Mouse (Mus musculus) limb, embryonic 15.5 days (tissue): ENCODE results near the gene Abcd1. TPM values are rescaled to one million over a fixed set of nuclear protein-coding genes. Genes with fewer than 3 reads are reported as not detected.
"Not testable (repeated sequence)": the region's sequence is repeated elsewhere in the genome, so short reads cannot be mapped to it uniquely, and the experiment has no call there.

Experiments used
- ATAC-seq: fragments of 200-750 bp; cut with Nextera tagmentation; 2 replicates; pipeline ENCODE4 v1.8.0; 2017; ENCODE audit warnings: low read depth, moderate TSS enrichment; ENCODE audit not compliant: insufficient number of reproducible peaks, low FRiP score, low TSS enrichment
- H3K27ac ChIP-seq: fragments of 300-500 bp; sonication (generic); 2 replicates; pipeline ENCODE4 v1.5.1; 2015; ENCODE audit warnings: moderate library complexity, mild to moderate bottlenecking, inconsistent platforms
- H3K27me3 ChIP-seq: fragments of 300-500 bp; sonication (generic); 2 replicates; pipeline ENCODE4 v1.6.1; 2015; ENCODE audit warnings: inconsistent platforms
- H3K36me3 ChIP-seq: fragments of 300-500 bp; sonication (generic); 2 replicates; pipeline ENCODE4 v1.6.1; 2015; ENCODE audit warnings: inconsistent platforms
- H3K4me1 ChIP-seq: fragments of 300-500 bp; sonication (generic); 2 replicates; pipeline ENCODE4 v1.6.1; 2015; ENCODE audit warnings: inconsistent platforms
- H3K4me2 ChIP-seq: fragments of 300-500 bp; sonication (generic); 2 replicates; pipeline ENCODE4 v1.6.1; 2015; ENCODE audit warnings: mild to moderate bottlenecking, inconsistent platforms
- H3K4me3 ChIP-seq: fragments of 300-500 bp; sonication (generic); 2 replicates; pipeline ENCODE4 v1.5.1; 2015; ENCODE audit warnings: mild to moderate bottlenecking, inconsistent platforms
- H3K9ac ChIP-seq: fragments of 300-500 bp; sonication (generic); 2 replicates; pipeline ENCODE4 v1.6.1; 2015; ENCODE audit warnings: inconsistent platforms
- H3K9me3 ChIP-seq: fragments of 300-500 bp; sonication (generic); 2 replicates; pipeline ENCODE4 v1.6.1; 2016; ENCODE audit warnings: inconsistent platforms
- WGBS: fragments of 180-500 bp; shearing (Covaris S2); methylation state at CpG from one replicate; pipeline ENCODE4 v1.1.7; 2015; 5-methylcytosine and 5-hydroxymethylcytosine counted together
- polyA plus RNA-seq: library from polyadenylated mRNA; unstranded; fragments of >200 nt; fragmentation: Nextera tagmentation; extraction: Ambion mirVana; gene quantifications from 2 replicates; pipeline ENCODE4 v1.2.1, GENCODE M21; 2015

Abcd1 gene
- polyA plus RNA-seq, 1 experiment from 2014 or later, result 15.0 TPM

DNA sequence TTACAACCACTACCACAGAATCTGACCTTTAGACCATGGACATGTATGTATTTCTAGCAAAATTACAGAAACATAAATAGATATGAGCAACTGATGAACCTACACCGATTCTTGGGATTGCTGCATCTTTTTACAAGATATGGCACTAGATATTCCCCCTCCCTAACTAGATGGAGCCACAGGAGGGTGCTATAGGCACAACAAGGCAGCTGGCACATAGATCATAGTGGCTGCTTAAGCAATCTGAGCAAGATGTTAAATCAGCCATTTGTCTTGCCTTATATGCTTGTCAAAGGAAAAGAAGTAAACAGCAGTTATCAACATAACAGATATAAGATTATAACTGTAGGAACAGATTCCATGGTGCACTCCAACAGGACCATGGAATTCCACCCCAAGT, 15.9 kb upstream of the Abcd1 start:
- Histone ChIP-seq H3K4me3 (no peak overlapping the region), H3K27me3 (no peaks in the 10 kb centered on the region), H3K4me1 (no peaks in the 10 kb centered on the region), H3K4me2 (no peak overlapping the region), H3K27ac (no peak overlapping the region), H3K9me3 (no peaks in the 10 kb centered on the region), H3K36me3 (peaks cover 9% of the 10 kb centered on the region; the same call in 1 of the 2 replicates), H3K9ac (no peak overlapping the region)
- WGBS, result 76% methylated on average over 1 of the region's 1 CpGs
- ATAC-seq, result no peak

DNA sequence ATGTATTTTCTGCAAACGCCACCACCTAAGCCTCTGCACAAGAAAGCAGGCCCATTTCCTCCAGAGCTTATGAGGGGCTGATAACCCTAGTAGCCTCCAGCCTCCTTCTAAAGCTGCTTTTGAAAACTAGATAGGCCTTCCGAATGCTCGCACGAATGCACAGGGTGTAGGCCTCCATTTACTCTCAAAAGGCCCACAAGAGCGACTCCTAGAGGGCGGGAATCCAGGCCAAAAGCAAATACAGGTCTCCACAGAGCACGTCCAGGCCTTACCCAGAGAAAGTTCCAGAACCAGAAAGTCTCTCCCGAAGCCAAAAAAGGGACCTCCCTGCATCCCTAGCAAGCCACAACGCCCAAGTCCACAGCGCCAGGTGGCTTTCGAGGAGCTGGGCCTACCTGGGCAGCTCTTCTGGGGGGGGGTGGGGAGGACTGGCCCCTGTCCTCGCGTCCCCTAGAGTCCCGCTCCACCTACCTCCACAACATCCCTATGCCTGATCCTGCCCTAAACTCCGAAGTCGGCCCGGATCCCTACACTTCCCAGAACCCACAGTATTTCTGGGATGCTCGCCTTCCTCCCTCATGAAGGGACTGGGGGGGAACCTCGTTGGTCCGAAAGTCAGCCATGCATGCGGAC, 805 bp upstream of the Abcd1 start:
- H3K4me2 ChIP-seq, result peak overlapping the region; percentile 52
- WGBS, result 30% methylated on average over 21 of the region's 21 CpGs
- ATAC-seq, result peak; percentile 17; the same call in 1 of the 2 replicates

DNA sequence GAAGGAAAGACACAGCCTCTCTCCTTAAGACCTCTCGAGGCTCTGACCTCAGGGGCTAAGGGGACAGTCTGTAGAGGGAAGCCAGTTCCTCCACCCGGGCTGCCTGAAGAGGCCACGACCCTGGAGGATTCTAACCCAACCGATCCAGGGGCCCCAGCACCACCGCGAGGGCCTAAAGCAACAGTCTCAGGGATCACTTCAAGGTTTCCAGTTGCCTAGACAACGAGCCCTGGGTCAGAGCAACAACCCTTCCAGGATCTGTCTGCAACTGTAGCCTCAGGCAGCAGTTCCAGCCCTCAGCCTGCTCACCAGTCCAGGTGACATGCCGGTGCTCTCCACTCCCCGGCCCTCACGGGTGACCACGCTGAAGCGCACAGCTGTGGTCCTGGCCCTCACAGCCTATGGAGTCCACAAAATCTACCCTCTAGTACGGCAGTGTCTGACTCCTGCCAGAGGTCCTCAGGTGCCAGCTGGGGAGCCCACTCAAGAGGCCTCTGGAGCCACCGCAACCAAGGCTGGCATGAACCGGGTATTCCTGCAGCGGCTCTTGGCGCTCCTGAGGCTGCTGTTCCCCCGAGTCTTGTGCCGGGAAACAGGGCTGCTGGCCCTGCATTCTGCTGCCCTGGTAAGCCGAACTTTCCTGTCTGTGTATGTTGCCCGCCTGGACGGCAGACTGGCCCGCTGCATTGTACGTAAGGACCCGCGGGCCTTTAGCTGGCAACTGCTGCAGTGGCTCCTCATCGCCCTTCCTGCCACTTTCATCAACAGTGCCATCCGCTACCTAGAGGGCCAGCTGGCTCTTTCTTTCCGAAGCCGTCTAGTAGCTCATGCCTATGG, 530 bp downstream of the Abcd1 start:
- Histone ChIP-seq H3K4me3 (peak overlapping the region; percentile 54), H3K4me2 (peak overlapping the region; percentile 52), H3K9me3 (no peaks in the 10 kb centered on the region), H3K27me3 (0 out of 2 replicates have a peak, but pooled peaks cover 3% of the 10 kb centered on the region), H3K4me1 (peaks cover 28% of the 10 kb centered on the region), H3K27ac (peak overlapping the region; percentile 90), H3K36me3 (no peaks in the 10 kb centered on the region), H3K9ac (0 out of 2 replicates have a peak overlapping the region, but pooled peaks have one; percentile 10)
- WGBS, result 31% methylated on average over 30 of the region's 30 CpGs
- ATAC-seq, result peak; percentile 17

More for the DNA sequence above, 805 bp upstream of the Abcd1 start:
- H3K36me3 ChIP-seq, result no peaks in the 10 kb centered on the region
- peaks cover 28% of the 10 kb centered on the region for H3K4me1 ChIP-seq
- no peaks in the 10 kb centered on the region for H3K9me3 ChIP-seq
- H3K4me3 ChIP-seq, result peak overlapping the region; percentile 54
- peak overlapping the region; percentile 52 for H3K9ac ChIP-seq
- H3K27me3 ChIP-seq, result no peaks in the 10 kb centered on the region
- peak overlapping the region; percentile 90 for H3K27ac ChIP-seq

DNA sequence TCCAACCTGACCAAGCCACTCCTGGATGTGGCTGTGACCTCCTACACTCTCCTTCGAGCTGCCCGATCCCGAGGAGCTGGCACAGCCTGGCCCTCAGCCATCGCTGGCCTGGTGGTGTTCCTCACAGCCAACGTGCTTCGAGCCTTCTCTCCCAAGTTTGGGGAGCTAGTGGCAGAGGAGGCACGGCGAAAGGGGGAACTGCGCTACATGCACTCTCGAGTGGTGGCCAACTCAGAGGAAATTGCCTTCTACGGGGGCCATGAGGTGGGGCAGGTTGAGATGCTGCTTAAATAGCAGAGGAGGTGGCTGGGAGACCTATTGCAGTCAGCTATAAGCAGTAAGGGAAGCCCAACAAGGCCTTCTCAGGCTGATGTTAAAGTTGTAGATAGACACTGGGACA, 1.3 kb downstream of the Abcd1 start:
- no peaks in the 10 kb centered on the region for H3K36me3 ChIP-seq
- H3K9ac ChIP-seq, result no peak overlapping the region
- H3K27ac ChIP-seq, result no peak overlapping the region

DNA sequence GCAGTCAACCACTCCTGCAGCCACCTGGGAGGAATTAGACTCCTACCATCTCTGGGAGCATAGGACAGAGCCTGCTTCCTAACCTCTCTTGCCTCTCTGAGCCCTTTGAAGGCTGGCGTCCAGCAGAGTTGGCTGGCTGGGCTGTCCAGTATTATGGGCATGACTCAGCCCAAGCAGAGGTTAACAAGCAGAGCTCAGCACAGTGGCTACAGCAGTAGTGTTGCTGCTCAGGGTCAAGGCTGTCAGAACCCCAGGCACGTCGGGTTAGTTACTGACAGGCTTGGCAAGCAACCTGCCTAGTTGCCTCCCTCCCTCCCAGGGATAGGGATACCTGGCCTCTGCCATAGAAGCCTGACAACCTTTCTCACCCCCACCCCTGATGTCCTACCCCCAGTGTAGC, 1.9 kb downstream of the Abcd1 start:
- H3K4me1 ChIP-seq, result peaks cover 28% of the 10 kb centered on the region
- H3K4me2 ChIP-seq, result peak overlapping the region; percentile 52; the same call in 1 of the 2 replicates
- H3K27ac ChIP-seq, result no peak overlapping the region
- no peak overlapping the region for H3K9ac ChIP-seq
- H3K4me3 ChIP-seq, result no peak overlapping the region
- 0 out of 2 replicates have a peak, but pooled peaks cover 3% of the 10 kb centered on the region for H3K27me3 ChIP-seq
- WGBS, result 57% methylated on average over 2 of the region's 3 CpGs
- H3K36me3 ChIP-seq, result no peaks in the 10 kb centered on the region
- no peak for ATAC-seq
- H3K9me3 ChIP-seq, result no peaks in the 10 kb centered on the region

More for the DNA sequence above, 1.3 kb downstream of the Abcd1 start:
- WGBS, result 65% methylated on average over 11 of the region's 11 CpGs
- 0 out of 2 replicates have a peak, but pooled peaks cover 3% of the 10 kb centered on the region for H3K27me3 ChIP-seq
- H3K9me3 ChIP-seq, result no peaks in the 10 kb centered on the region
- H3K4me2 ChIP-seq, result peak overlapping the region; percentile 52
- peak overlapping the region; percentile 54 for H3K4me3 ChIP-seq
- H3K4me1 ChIP-seq, result peaks cover 28% of the 10 kb centered on the region
- ATAC-seq, result no peak

DNA sequence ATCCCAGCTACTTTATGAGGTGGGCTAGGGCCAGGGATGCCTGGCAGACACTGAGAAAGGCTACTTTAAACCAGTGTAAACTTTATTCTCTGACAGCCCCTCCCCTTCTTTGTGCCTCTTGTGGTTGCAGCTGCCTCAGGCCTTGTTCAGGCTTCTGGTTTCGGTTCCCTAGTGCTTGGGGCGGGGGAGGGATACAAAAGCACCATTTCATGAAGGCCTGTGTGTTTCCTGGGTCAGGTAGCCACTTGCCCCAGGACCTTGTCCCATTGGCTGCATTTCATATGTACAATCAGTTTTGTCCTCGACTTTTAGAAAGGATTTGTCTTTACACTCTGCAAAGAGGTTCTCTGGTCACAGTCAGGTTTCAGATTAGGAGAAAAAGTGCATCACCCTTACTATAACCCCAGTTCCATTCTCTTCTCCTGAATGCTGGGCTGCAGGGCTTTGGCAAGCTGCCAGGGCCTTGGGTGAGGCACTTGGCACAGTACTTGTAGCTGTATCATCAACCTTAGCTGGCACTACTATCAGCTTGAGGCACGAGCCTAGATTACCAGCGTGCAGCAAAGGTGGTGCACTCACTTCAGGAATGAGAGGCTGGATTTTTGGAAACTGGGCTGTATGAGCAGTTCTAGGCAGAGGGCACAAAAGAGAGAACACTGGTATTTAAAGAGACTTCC, 2.4 kb downstream of the Abcd1 start:
- no peaks in the 10 kb centered on the region for H3K36me3 ChIP-seq
- no peak overlapping the region for H3K9ac ChIP-seq
- no peaks in the 10 kb centered on the region for H3K9me3 ChIP-seq
- H3K27me3 ChIP-seq, result 0 out of 2 replicates have a peak, but pooled peaks cover 3% of the 10 kb centered on the region
- peak overlapping the region; percentile 27; the same call in 1 of the 2 replicates for H3K27ac ChIP-seq
- H3K4me3 ChIP-seq, result no peak overlapping the region
- WGBS, result 41% methylated on average over 5 of the region's 5 CpGs
- no peak for ATAC-seq
- peaks cover 28% of the 10 kb centered on the region for H3K4me1 ChIP-seq
- H3K4me2 ChIP-seq, result peak overlapping the region; percentile 52; the same call in 1 of the 2 replicates

DNA sequence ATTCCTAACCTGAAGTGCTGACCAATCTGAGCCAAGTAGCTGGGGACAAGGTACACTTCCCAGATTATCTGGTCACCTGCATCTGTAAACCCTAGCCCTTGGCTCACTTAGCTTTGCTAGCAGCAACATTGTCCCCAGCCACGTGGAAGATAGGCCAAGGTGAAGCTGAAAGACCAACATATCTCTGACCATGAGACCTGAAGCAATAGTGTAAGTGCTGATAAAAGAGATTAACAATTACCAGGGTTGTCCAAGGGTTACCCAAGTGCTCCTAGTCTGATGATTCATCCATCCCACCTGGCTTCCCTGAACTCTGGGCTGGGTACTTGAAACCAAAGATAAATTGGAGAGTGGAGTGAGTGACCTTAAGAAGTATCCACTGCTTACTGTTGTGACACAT, 14.5 kb downstream of the Abcd1 start:
- H3K9me3 ChIP-seq, result no peaks in the 10 kb centered on the region
- no peak overlapping the region for H3K27ac ChIP-seq
- no peaks in the 10 kb centered on the region for H3K4me1 ChIP-seq
- no peak overlapping the region for H3K4me2 ChIP-seq
- no peaks in the 10 kb centered on the region for H3K27me3 ChIP-seq
- no peak for ATAC-seq
- 46% methylated on average over 1 of the region's 1 CpGs for WGBS
- no peak overlapping the region for H3K9ac ChIP-seq
- peaks cover 5% of the 10 kb centered on the region; the same call in 1 of the 2 replicates for H3K36me3 ChIP-seq
- H3K4me3 ChIP-seq, result no peak overlapping the region

DNA sequence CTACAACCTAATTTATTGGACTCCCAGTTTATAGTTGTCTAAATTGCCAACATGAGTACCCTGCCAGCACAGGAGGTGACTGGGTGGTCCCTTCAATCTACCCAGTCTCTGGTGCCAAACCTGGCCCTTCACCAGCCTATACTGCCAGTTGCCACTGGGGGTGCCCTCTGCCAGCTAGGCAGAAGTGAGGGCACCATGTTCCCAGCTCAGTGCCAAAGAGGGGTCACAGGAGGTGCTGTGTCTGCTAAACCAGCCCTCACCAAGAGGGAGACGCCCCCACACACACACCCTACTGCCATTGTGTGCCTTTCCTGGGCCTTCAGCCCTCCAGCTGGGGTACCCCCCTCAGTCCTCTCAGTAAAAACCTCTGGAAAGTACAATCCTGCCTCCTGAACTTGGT, 21.8 kb downstream of the Abcd1 start:
- ATAC-seq, result no peak
- H3K36me3 ChIP-seq, result no peaks in the 10 kb centered on the region; the same call in 1 of the 2 replicates
- H3K27ac ChIP-seq, result no peak overlapping the region
- no peak overlapping the region for H3K9ac ChIP-seq
- H3K4me2 ChIP-seq, result no peak overlapping the region
- 61% methylated on average over 1 of the region's 1 CpGs for WGBS
- no peaks in the 10 kb centered on the region for H3K27me3 ChIP-seq
- no peaks in the 10 kb centered on the region for H3K4me1 ChIP-seq
- H3K9me3 ChIP-seq, result no peaks in the 10 kb centered on the region
- no peak overlapping the region for H3K4me3 ChIP-seq

DNA sequence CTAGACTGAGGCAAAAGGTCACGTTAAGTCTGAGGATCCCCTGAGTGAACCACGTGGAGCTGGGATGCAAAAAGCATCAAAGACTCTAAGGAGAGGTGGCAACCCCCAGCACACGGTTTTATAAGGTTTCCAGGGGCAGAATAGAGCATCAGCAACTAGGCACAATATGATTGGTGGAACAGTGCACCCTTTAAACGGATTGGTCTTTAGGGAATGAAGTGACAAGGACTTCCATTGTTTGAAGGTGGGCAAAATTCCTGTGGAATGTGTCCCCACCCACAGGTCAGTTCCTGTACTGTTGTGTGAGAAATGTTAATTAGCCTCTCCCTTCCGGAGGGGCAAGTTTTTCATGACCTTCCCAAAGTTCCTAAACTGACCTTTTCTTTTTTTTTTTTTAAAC, 22.8 kb downstream of the Abcd1 start:
- no peaks in the 10 kb centered on the region; the same call in 1 of the 2 replicates for H3K36me3 ChIP-seq
- H3K4me1 ChIP-seq, result no peaks in the 10 kb centered on the region
- H3K4me3 ChIP-seq, result no peak overlapping the region
- no peak overlapping the region for H3K27ac ChIP-seq
- H3K4me2 ChIP-seq, result no peak overlapping the region
- WGBS, result 55% methylated on average over 5 of the region's 5 CpGs
- no peaks in the 10 kb centered on the region for H3K27me3 ChIP-seq
- no peak for ATAC-seq
- H3K9ac ChIP-seq, result no peak overlapping the region
- no peaks in the 10 kb centered on the region for H3K9me3 ChIP-seq

DNA sequence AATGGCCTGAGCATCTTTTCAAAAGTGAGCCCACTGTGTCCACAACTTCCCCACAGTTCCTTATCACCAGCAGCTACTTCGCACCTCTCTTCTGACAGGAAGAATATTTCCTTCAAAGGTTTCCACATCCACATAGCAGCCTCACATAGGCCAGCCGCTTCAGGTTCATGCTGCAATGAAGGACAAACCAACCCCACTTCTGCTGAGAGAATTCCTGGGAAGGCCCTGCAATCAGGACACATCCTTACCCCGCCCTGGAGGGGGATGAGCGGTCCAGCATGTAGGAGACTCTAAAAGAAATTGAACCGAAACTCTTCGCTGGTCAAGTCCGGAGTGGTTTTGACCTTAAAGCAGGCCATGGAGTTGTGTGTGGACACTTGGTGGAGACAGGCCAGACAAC, 23.4 kb downstream of the Abcd1 start:
- WGBS, result 90% methylated on average over 7 of the region's 7 CpGs
- not testable (repeated sequence) for H3K27me3 ChIP-seq, H3K36me3 ChIP-seq, H3K27ac ChIP-seq, H3K9ac ChIP-seq, H3K9me3 ChIP-seq, ATAC-seq, H3K4me3 ChIP-seq, H3K4me2 ChIP-seq, H3K4me1 ChIP-seq

DNA sequence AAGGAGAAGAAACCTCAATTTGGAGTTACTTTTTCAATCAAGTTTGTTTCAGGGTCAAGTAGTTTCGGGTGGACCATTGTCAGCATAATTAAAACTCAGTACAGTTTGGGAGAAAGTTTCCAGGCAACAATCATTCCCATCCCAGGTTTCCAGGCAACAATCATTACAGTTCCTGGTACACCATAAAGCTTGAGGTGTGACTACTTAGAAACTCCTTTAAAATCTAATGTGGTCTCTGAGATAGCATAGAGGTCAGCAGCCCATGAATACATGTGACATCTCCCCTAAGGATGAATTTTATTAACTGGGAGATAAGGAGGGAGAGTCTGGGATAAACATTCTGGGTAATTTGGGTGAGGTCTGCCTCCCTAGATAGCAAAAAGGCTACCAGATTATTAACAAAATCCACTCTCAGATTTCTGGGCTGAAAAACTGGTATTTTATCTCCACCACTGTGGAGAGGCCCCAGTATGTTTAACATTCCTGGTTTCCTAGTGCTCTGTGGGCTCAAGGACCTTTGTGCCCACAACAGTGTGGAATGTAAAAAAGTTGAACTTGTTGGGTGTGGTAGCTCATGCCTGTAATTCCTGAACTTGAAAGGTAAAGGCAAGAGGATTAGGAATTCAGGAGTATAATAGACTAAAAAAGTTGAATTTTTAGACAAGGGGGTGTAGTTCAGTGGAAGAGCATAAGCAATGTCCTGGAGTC, 28.5 kb downstream of the Abcd1 start:
- Histone ChIP-seq H3K27ac (no peak overlapping the region), H3K4me1 (no peaks in the 10 kb centered on the region), H3K36me3 (no peaks in the 10 kb centered on the region), H3K9me3 (no peaks in the 10 kb centered on the region), H3K27me3 (no peaks in the 10 kb centered on the region), H3K4me3 (no peak overlapping the region), H3K9ac (no peak overlapping the region), H3K4me2 (no peak overlapping the region)
- ATAC-seq, result no peak
- WGBS, result 72% methylated on average over 1 of the region's 1 CpGs
